Mouse (Mus musculus) kidney, postnatal 0 days (tissue): ENCODE measurements around the gene Serpina16. TPM values are rescaled to one million over a fixed set of nuclear protein-coding genes. Genes with fewer than 3 reads are reported as not detected.
"Not testable (repeated sequence)": the region's sequence is repeated elsewhere in the genome, so short reads cannot be mapped to it uniquely, and the experiment has no call there.

Experiments used
- ATAC-seq: fragments of 200-750 bp; cut with Nextera tagmentation; replicated peaks from 2 replicates; pipeline ENCODE4 v1.8.0; 2017; ENCODE audit warnings: low read depth, moderate number of reproducible peaks, moderate TSS enrichment, moderate library complexity; ENCODE audit not compliant: low FRiP score
- DNase-seq: peaks from one replicate; pipeline ENCODE4 v3.0.0-alpha.2; 2016; ENCODE audit warnings: low spot score
- H3K27ac ChIP-seq: fragments of 300-500 bp; sonication (generic); 2 replicates; pipeline ENCODE4 v1.5.1; 2014; ENCODE audit warnings: mild to moderate bottlenecking
- H3K27me3 ChIP-seq: fragments of 300-500 bp; sonication (generic); 2 replicates; pipeline ENCODE4 v1.6.1; 2014; ENCODE audit warnings: low read length, mixed read lengths; ENCODE audit not compliant: insufficient read depth
- H3K36me3 ChIP-seq: fragments of 300-500 bp; sonication (generic); 2 replicates; pipeline ENCODE4 v1.6.1; 2014; ENCODE audit warnings: low read length, mixed read lengths; ENCODE audit not compliant: insufficient read depth
- H3K4me1 ChIP-seq: fragments of 300-500 bp; sonication (generic); replicated peaks from 2 replicates; pipeline ENCODE4 v1.6.1; 2014; ENCODE audit warnings: antibody characterized with exemption, low read length, mixed read lengths; ENCODE audit not compliant: insufficient read depth
- H3K4me2 ChIP-seq: fragments of 300-500 bp; sonication (generic); 2 replicates; pipeline ENCODE4 v1.6.1; 2014; ENCODE audit warnings: mild to moderate bottlenecking, low read length, moderate library complexity, mixed read lengths
- H3K4me3 ChIP-seq: fragments of 300-500 bp; sonication (generic); replicated peaks from 2 replicates; pipeline ENCODE4 v1.5.1; 2014; ENCODE audit warnings: low read depth, low read length
- H3K9ac ChIP-seq: fragments of 300-500 bp; sonication (generic); 2 replicates; pipeline ENCODE4 v1.6.1; 2014; ENCODE audit warnings: low read depth, low read length
- H3K9me3 ChIP-seq: fragments of 300-500 bp; sonication (generic); replicated peaks from 2 replicates; pipeline ENCODE4 v1.6.1; 2016; ENCODE audit warnings: low read length, inconsistent platforms, mixed read lengths
- CTCF ChIP-seq: IDR thresholded peaks from 2 replicates; pipeline ENCODE4 v1.5.1; 2016; ENCODE audit warnings: antibody characterized with exemption, low read depth, mild to moderate bottlenecking, moderate library complexity
- WGBS: fragments of 180-500 bp; shearing (Covaris S2); extraction: QIAGEN DNeasy Blood & Tissue Kit; methylation state at CpG from one replicate; pipeline ENCODE4 v1.1.7; 2014; 5-methylcytosine and 5-hydroxymethylcytosine counted together
- polyA plus RNA-seq: library from polyadenylated mRNA; unstranded; fragments of >200 nt; fragmentation: Nextera tagmentation; extraction: Ambion mirVana; gene quantifications from 2 replicates; pipeline ENCODE4 v1.2.1, GENCODE M21; 2015

The Serpina16 gene
- polyA plus RNA-seq, 1 experiment from 2014 or later = not detected

DNA sequence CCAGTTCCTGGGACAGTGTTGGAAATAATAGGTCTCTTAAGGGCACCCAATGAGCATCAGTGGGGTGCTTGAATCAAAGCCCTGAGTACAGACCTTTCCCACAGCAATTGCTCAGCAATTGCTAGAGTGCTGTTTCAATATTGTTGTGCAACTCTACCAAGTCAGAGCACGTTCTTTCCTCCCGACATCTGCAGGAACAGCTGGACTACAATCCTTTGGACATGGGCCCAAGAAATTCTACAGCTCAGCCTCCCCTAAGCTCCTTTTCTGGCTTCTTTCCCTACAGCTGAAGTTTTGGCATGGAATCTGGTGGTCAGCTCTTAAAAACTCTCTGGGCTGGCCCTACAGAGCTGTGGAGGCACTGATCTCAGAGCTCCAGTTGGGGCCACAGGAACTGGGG, 2.8 kb downstream of the Serpina16 start:
- H3K27ac ChIP-seq = no peak overlapping the region
- no peak for TF ChIP-seq CTCF
- H3K4me3 ChIP-seq = no peak overlapping the region
- H3K27me3 ChIP-seq = no peaks in the 10 kb centered on the region
- H3K9me3 ChIP-seq = no peaks in the 10 kb centered on the region
- peak; percentile 53 for DNase-seq
- no peak for ATAC-seq
- no peaks in the 10 kb centered on the region for H3K36me3 ChIP-seq
- H3K4me1 ChIP-seq = no peaks in the 10 kb centered on the region
- no peak overlapping the region for H3K9ac ChIP-seq
- H3K4me2 ChIP-seq = no peak overlapping the region
- WGBS = 80% methylated on average over 2 of the region's 2 CpGs

DNA sequence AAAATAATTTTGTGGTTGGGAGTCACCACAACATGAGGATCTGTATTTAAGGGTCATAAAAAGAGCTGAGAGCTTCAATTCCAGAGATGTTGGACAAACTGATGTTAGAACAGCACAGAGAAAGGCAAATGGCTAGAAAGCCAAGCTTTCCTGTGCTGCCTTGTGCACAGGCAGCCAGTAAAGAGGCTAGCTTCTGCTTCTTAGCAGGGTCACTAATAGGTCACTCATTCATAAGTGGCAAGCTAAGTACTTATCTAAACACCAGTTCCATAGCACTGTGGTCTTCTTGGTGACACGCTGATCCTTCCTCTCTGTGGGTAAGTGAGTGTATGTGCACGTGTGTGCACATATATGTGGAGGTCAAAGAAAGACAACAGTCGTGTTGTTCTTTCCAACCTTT, 4.5 kb downstream of the Serpina16 start:
- Histone ChIP-seq H3K4me3 (no peak overlapping the region), H3K4me1 (no peaks in the 10 kb centered on the region), H3K9me3 (no peaks in the 10 kb centered on the region), H3K9ac (no peak overlapping the region), H3K4me2 (no peak overlapping the region), H3K27ac (no peak overlapping the region), H3K36me3 (no peaks in the 10 kb centered on the region), H3K27me3 (no peaks in the 10 kb centered on the region)
- TF ChIP-seq CTCF = no peak
- ATAC-seq = no peak
- no peak for DNase-seq
- WGBS = 83% methylated on average over 3 of the region's 3 CpGs

DNA sequence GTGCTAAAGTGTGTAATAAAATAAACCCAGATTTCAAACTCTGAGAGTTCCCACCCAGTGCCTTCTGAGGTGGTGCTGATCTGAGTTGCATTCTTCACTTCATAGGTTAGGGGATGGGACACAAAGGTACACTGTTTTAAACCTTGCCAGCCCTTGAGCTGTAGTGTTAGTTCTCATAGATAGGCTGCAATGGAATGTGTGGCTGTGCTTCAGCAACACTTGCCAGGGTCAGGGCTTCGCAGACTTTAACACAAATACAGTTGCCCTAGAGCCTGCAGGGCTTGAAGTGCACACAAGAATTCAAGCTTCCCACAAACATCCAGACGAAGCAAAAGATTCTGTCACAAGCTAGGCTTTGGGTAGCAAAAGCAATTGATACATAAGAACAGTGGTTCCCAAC, 5.0 kb downstream of the Serpina16 start:
- Histone ChIP-seq H3K4me2 (no peak overlapping the region), H3K36me3 (no peaks in the 10 kb centered on the region), H3K4me1 (no peaks in the 10 kb centered on the region), H3K4me3 (no peak overlapping the region), H3K9me3 (no peaks in the 10 kb centered on the region), H3K27me3 (no peaks in the 10 kb centered on the region), H3K27ac (no peak overlapping the region), H3K9ac (no peak overlapping the region)
- DNase-seq (no peak), ATAC-seq (no peak)
- TF ChIP-seq CTCF = no peak
- WGBS = 68% methylated on average over 2 of the region's 2 CpGs

DNA sequence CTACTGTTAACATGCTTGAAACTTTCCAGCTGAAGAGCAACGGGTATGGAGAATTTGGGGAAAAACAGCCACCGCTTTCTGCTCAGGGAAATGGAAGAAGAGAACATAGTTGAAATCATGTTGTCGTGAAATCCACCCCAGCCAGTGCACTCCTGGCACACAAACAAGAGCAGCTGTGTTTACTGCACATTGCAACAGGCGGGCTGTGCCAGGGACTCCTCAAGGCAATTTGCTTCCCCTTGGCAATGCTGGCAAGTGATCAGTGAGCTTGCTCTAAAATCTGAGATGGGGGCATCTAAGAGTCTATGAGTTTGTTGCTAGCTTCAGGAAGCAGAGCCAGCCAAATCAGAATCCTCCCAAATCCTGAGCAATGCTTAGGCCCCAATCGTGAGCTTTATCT, 5.6 kb downstream of the Serpina16 start:
- no peak overlapping the region for H3K27ac ChIP-seq
- WGBS = 86% methylated on average over 5 of the region's 5 CpGs
- DNase-seq = no peak
- H3K9me3 ChIP-seq = no peaks in the 10 kb centered on the region
- ATAC-seq = no peak
- H3K36me3 ChIP-seq = no peaks in the 10 kb centered on the region
- no peak for TF ChIP-seq CTCF
- H3K4me1 ChIP-seq = no peaks in the 10 kb centered on the region
- no peak overlapping the region for H3K9ac ChIP-seq
- no peak overlapping the region for H3K4me2 ChIP-seq
- H3K4me3 ChIP-seq = no peak overlapping the region
- no peaks in the 10 kb centered on the region for H3K27me3 ChIP-seq

DNA sequence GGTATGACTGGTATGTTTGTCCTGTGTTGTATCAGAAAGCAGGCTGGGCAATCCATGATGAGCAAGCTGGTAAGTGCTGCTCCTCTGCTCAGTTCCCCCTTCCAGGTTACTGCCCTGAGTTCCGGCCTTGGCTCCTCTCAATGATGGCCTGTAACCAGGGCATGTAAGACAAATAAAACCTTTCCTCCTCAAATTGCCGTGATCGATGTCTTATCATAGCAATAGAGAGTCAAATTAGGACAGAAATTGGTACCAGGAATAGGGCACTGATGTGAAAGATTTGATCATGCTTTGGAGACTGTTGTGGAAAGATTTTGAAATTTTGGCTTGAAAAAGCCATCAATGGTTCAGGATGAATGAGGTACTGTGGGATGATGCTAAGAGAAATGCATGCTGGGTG, 10.7 kb downstream of the Serpina16 start:
- H3K27ac ChIP-seq = no peak overlapping the region
- H3K36me3 ChIP-seq = no peaks in the 10 kb centered on the region
- no peak overlapping the region for H3K9ac ChIP-seq
- ATAC-seq (no peak), DNase-seq (no peak)
- no peaks in the 10 kb centered on the region for H3K27me3 ChIP-seq
- no peaks in the 10 kb centered on the region for H3K4me1 ChIP-seq
- 90% methylated on average over 3 of the region's 3 CpGs for WGBS
- TF ChIP-seq CTCF = no peak
- no peak overlapping the region for H3K4me2 ChIP-seq
- H3K9me3 ChIP-seq = no peaks in the 10 kb centered on the region
- H3K4me3 ChIP-seq = no peak overlapping the region

DNA sequence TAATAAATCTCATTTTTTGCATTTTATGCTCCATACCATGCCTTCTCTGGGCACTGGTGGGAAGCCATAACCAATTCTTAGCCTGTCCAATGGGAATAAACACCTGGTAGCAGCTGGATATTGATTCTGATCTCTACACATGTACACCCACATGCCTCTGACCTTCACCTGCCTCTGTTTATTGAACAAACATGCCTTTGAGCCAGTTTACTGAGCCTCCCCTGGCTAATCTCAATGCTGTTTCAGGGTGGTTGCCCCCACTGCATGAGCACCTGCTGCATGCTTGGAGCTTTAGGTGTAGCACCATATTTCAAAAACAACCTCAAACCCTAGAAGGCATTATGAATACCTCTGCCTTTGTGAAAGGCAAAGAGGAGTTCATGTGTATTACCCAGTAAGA, 13.9 kb downstream of the Serpina16 start:
- ATAC-seq, DNase-seq: not testable (repeated sequence)

DNA sequence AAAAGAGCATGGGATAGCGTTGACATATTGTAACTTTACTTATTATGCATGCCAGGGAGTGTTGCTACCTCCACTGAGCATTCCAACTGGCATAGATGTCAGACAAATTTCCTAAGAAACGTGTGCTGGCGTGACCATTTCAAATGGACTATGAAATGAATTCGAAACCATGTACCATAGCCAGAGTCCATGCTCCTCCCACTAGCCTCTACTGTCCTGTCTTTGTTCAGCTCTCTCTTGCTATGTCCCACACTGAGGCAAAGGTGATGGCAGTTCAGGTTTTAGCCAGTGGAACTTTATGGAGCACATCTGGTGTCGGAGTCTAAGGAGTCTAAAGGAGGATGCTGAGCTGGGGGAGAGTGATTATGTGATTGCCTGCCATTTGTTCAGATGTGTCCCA, 15.9 kb downstream of the Serpina16 start:
- no peak; the same call in 1 of the 2 replicates for ATAC-seq
- 68% methylated on average over 5 of the region's 5 CpGs for WGBS
- no peaks in the 10 kb centered on the region for H3K9me3 ChIP-seq

More for the DNA sequence above, 13.9 kb downstream of the Serpina16 start:
- not testable (repeated sequence) for H3K9me3 ChIP-seq, H3K4me2 ChIP-seq, H3K4me3 ChIP-seq, H3K27me3 ChIP-seq, H3K36me3 ChIP-seq, H3K27ac ChIP-seq, H3K9ac ChIP-seq, H3K4me1 ChIP-seq

More for the DNA sequence above, 15.9 kb downstream of the Serpina16 start:
- no peak for TF ChIP-seq CTCF
- Histone ChIP-seq H3K4me3 (no peak overlapping the region), H3K27me3 (no peaks in the 10 kb centered on the region), H3K4me1 (no peaks in the 10 kb centered on the region), H3K27ac (no peak overlapping the region), H3K9ac (no peak overlapping the region), H3K4me2 (no peak overlapping the region), H3K36me3 (no peaks in the 10 kb centered on the region)
- DNase-seq = no peak
